Mouse (Mus musculus) layer of hippocampus, adult 11-12 months (tissue): ENCODE data around the gene Hist1h2ba.

Source experiments
- DNase-seq: peaks from one replicate; pipeline ENCODE4 v3.0.0; 2022; ENCODE audit warnings: low spot score

Gene Hist1h2ba

DNA sequence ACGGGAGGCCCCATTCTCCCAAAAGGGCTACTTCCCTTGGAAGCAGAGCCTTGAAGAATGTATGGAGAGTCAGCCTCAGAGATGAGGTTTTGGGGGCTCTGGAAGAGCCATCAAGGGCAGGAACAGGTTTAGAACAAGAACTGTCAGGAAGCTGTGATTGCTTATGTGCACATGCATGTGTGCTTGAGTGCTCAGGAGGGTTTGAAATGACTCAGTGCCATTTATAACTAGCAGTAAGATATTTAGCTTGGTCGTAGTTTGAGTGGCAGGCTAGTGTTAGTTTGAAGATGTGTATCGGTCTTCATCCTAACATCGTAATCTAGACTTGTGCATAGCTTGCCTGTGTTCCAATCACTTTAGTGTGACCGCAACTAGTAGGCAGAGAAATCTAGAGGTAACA lies 27.1 kb downstream of the Hist1h2ba start:
- no peak for DNase-seq

- no peak for DNase-seq
Measured at GRCm38 (mm10) chr13:23898242-23898641, 35.7 kb downstream of the Hist1h2ba start.

DNA sequence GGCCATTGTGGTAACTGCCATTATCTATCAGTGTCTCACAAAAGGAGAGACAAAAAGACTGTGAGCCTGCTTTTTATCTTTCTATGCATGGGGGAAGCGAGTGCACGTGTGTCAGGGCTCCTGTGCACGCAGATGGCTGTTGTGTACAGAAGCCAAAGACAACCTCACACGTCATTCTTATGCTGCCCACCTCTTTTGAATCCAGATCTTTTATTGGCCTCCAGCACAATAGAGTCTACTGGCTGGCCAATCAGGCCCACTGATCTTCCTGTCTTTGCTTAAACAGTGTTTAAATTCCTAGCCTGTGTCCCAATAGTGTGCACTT lies 40.7 kb downstream of the Hist1h2ba start:
- no peak for DNase-seq

DNA sequence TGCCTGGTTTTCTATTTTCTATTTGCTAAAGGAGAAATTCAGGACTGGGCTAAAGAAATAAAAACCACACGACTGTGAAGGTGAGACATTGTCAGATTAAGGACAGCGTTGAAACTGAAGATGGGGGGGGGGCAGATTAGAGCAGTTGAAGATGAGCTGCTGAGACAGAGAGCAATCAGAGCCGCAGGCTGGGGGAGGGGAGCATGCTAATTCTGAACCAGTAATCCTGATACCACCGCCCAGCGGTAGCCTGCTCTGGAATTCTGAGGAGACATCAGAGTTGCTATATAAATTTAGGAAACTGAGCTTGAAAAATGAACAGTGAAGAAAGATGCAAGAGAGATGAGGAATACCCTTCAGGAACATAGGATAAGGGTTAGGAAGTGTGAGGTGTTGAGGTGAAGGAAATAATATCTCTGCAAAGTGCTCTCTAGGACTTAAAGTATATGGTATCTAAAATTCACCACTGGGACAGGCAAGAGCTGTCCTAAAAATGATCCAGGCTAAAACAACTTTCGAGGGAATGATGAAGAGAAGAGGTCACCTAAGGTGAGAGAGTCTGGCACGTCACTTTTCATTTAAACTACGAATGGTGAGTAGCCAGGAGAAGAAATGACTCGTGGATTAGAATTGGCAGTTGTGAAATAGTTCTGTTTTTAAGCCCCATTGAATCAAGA lies 41.2 kb downstream of the Hist1h2ba start:
- no peak for DNase-seq

DNA sequence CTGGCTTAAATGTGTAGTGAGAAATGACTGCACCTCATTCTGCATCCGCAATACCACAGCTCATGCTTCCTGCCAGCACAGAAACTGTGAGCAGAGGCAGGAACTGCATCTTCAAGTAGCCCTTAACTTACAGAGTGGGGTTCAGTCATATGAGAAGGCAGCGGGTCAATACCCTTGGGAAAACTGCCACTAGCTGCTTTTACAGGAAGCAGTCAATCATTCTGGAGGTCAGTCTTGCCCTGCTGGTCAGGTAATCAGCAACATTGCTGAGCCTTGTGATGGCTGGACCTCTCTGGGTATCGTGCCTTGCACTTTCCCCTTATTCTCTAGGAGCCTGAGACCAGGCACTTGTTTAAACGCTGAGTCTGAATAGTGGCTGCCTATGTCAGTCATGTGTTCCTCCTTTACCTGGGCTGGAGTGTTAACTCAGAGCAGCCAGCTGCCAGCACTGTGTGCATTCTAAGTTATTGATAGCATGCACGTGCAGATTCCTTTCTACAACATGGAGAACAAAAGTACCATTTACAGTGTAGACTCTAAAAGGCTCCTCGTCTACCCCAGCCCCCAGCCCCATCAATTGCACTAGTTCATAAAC lies 44.8 kb downstream of the Hist1h2ba start:
- no peak for DNase-seq

GRCm38 (mm10) chr13:23887026-23887725 lies 46.8 kb downstream of the Hist1h2ba start:
- no peak for DNase-seq

- no peak for DNase-seq
Measured at GRCm38 (mm10) chr13:23885540-23885939, 48.4 kb downstream of the Hist1h2ba start.
